Mouse (Mus musculus): ENCODE measurements around the gene Pgc.

The Pgc gene

DNA sequence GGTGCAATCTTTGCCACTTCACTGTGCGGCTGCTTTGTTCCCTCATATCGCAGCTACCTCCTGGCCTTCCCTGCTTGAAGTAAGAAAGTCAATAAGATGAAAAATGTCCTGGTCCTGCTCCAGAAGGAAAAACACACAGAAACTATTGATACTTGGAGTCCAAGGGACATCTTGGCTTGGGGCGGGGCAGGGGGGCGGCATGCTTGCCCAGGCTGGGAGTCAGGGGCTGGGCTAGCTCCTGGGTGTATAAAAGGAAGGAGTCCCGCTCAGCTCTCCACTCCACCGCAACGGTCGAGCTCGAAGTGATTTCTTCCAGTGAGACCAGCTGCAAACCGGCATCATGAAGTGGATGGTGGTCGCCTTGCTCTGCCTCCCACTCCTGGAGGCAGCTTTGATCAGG is at the start of gene Pgc:
Gene Pgc, plus strand, starts transcription at position 277 of the 400 bp plus-strand sequence.
- no peak for DNase-seq

- no peak for DNase-seq
These were observed 48.4 kb upstream of the Pgc start for GRCm38 (mm10) chr17:47678238-47678637.

GRCm38 (mm10) chr17:47678702-47679101 is 47.9 kb upstream of the Pgc start:
- no peak for DNase-seq

GRCm38 (mm10) chr17:47682836-47683235 is 43.8 kb upstream of the Pgc start:
- no peak for DNase-seq

- peak; percentile 86 to 91 for DNase-seq
These were observed 39.0 kb upstream of the Pgc start for GRCm38 (mm10) chr17:47687409-47688343.

- no peak for DNase-seq
These were observed 38.4 kb upstream of the Pgc start, which contains the start of gene Tomm6 for GRCm38 (mm10) chr17:47688344-47688607. Tomm6 (minus strand) TSS chr17:47688386.

DNA sequence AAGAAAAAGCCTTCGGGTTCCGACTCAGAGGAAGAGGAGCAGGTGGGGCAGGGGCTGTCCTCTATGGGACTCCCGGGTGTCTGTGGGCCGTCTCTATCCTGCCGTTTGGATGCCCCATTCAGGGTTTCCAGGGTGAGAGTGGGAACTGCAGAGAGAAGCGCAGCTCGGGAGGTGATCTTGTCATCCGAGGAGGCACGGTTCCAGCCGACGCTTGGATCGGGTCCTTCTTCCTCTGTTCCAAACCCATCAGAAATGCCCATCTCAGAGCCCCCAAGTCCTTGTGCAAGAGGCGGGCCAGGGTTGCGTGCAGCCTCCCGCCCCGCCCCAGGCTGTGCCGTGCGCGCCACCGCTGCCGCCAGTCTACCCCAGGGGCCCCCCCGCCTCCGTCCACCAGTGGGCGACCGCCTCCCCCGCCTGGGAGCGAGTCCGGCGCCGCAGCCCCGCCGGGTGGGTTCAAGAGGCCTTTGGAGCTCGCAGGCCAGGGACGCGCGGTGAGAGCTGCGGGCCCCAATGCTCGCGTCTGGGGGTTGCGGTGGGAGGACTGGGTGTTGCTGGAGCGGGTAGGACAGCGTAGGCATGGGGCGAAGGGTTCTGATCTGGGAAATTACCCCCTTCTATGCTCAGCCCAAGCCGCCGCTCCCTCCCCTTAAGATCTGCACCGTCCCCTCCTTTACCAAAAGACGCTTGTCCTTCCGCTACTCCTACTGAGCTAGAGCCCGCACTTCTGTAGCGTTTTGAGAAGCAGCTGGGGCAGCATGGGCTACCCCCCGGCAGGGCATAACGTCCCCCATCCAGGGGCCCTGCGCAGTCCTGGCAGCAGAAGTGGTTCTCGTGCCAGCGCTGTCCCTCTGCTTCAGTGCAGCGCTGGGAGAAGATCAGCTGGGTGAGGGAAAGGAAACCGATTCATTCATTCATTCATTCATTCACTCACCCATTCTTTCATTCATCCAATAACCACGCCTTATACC is 37.8 kb upstream of the Pgc start, which contains the start of gene Frs3:
Gene Frs3, plus strand, starts transcription at position 423 of the 968 bp plus-strand sequence.
- peak; percentile 32 to 59 for DNase-seq

DNA sequence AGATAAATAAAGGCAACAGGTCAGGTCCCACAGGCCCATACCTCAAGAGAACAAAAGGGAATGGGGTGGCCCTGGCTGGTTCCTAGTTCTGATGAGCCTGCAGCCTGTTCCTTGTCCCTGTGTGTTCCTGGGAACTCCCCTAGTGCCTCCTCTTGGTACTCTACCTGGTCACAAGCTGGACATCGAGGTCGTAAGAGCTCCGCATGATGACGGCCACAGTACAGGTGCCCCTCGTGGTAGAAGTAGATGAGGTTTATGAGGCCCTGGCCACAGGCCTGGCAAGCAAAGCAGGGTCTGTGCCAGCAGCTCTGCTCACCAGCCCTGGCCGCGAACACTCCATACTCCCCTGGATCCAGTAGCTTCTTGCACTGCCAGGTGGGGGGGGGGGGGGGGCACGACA is 36.7 kb upstream of the Pgc start:
- no peak for DNase-seq

DNA sequence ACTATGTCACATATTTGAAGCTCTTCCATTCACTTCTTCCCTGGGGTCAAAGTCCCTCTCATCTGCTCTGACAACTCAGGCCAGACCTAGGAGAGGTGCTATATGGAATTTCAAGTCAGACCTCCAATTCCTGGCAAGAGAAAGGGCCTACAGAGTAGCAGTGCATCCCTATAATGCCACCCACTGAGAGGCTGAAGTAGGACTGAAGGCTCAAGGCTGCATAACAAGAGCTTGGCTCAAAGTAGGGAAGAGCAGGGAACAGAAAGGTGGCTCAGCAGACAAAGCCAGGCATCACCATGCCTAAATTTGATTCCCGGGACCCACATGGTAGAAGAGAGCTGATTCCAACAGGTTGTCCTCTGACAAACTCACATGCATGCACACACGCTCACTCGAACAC is 35.0 kb upstream of the Pgc start:
- DNase-seq, result no peak

DNA sequence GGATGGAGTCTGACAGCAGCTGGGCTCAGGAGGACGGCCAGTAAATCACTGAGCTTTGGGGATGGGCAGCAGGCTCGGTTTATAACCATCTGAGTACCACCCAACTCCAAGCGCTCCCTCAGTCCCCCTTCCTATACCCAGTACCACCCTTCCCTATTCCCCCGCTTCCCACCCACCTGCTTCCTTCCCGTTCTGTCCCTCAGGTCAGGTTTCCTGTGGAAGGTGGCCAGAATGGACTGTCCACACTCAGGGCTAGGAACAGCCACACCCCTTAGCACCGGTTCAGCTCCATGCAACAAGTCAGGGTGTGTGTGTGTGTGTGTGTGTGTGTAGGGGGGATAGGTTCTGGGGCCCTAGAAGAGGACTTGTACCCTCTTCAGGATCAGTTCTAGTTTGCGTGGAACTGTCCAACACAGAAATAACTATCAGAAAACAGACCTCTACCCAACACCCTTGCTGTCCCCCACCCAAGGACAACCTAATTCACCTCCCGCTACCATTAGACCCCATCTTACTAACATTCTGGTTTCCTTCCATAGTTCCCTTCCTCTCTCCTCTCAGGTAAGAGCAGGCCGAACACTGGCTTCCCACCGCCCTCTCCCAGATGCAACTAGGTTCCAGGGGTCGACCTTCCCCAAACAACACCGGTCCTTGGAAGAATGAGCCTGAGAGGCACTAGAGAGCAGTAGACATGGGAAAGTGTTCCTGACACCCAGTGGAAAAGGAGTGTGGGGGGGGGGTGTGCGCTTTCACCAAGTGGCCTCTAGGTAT is 32.8 kb upstream of the Pgc start:
- no peak for DNase-seq

DNA sequence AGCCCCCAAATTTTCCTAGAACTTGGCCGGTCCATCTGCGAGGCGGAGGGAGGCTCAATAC is 32.4 kb upstream of the Pgc start, which contains the start of gene Gm21981:
Gene Gm21981, minus strand, starts transcription at position 14 of the 61 bp plus-strand sequence.
- no peak for DNase-seq

- DNase-seq, result peak; percentile 90 to 97
These were observed 31.9 kb upstream of the Pgc start, which contains the start of gene Prickle4 for GRCm38 (mm10) chr17:47694503-47695336. Prickle4 (minus strand) TSS chr17:47694736.

- no peak for DNase-seq
These were observed 31.3 kb upstream of the Pgc start for GRCm38 (mm10) chr17:47695337-47695710.

GRCm38 (mm10) chr17:47698156-47698555 is 28.5 kb upstream of the Pgc start:
- no peak for DNase-seq

- DNase-seq, result no peak
These were observed 27.6 kb upstream of the Pgc start for GRCm38 (mm10) chr17:47699055-47699454.

GRCm38 (mm10) chr17:47701793-47702192 is 24.8 kb upstream of the Pgc start:
- DNase-seq, result no peak

- no peak for DNase-seq
These were observed 23.9 kb upstream of the Pgc start for GRCm38 (mm10) chr17:47702548-47703345.

- DNase-seq, result no peak
These were observed 23.1 kb upstream of the Pgc start for GRCm38 (mm10) chr17:47703556-47703955.

DNA sequence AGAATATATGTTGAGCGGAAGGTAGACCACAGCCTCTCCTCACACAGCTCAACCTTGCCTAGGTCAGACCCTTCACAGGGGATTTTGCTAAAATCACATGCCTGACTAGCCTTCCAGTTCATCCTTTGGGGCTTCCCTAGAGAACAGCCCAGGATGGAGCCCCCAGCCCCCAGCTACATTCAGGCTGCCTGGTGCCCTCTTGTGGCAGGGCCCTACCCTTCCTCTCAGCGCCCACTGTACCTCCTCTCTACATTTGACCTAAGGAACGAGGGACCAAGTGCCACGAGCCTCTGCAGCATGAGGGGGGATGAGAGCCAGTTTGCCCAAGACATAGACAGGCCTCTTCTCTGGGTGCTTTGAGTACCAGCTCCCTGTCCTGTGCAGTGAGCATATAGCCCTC is 21.9 kb upstream of the Pgc start:
- no peak for DNase-seq

DNA sequence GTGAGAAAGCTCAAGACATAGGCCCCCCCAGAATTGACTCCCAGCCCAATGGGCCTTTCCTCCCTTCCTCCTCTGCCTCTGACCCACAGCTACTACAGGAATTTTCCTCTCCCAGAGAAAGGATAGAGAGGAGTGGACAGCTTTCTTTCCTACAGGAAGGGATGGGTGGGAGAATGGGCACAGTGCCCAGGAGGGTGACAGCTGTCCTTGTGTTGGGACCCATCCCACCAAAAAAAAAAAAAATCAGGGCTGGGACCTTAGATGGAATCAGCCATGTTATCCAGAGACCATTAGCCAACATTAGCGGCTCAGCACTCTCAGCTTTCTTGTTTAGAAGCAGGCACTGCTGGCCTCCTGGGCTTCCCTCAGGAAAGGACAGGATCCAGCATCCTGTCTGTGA is 20.4 kb upstream of the Pgc start:
- DNase-seq, result no peak

GRCm38 (mm10) chr17:47707961-47708360 is 18.7 kb upstream of the Pgc start:
- no peak for DNase-seq

DNA sequence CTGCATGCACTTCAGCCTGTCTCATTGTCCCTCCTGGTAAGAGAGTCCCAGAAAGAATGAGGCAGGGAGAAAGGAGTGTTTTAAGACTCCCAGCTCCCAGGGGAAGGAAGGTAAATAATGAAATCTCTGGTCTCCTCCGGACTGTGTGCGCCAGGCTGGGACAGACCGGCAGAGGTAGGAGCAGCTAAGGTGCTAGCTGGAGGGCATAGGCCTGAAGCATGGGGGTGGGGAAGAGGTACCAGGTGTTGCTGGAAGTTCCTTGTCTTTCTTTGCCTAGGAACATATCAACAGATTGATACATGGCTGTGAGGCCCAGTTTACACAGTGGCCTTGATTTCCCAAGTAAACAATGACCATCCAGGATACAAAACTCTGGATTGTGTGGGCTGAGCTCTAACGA is 17.7 kb upstream of the Pgc start:
- no peak for DNase-seq

All from spleen, adult 18-20 months (tissue).